Mouse (Mus musculus) adrenal gland, postnatal 10 days (tissue): ENCODE data around the gene Sik1. TPM values are rescaled to one million over a fixed set of nuclear protein-coding genes. Genes with fewer than 3 reads are reported as not detected.
"Not testable (repeated sequence)": the region's sequence is repeated elsewhere in the genome, so short reads cannot be mapped to it uniquely, and the experiment has no call there.

Source experiments
- DNase-seq: peaks from one replicate; pipeline ENCODE4 v3.0.0; 2021; ENCODE audit warnings: mixed read lengths
- long read RNA-seq, 2 experiments: library from polyadenylated mRNA; stranded (forward); transcript quantifications; one replicate each; pipeline ENCODE4 v2.0.0; 2021
- total RNA-seq, 2 experiments: library from RNA; stranded (reverse); gene quantifications; 2 replicates each; pipeline ENCODE4 v1.2.3; 2021

The Sik1 gene
- total RNA-seq, result 100 to 1,000 TPM in 1 of 2 experiments, 10 to 100 TPM in 1; 25.4 to 112 TPM
- long read RNA-seq, experiment 1, full-length matches to known transcripts, result 2 of 9 reads
- long read RNA-seq, experiment 1, partial matches to known transcripts, result 2 of 9 reads
- long read RNA-seq, experiment 1, other reads (novel, unspliced or antisense), result 5 of 9 reads
- long read RNA-seq, experiment 2, partial matches to known transcripts, result 2 of 2 reads
- long read RNA-seq, experiment 2, other reads (novel, unspliced or antisense), result 0 of 2 reads

- DNase-seq, result peak; percentile 99
These were observed at the start of gene Sik1 for GRCm38 (mm10) chr17:31855597-31856518. Gene Sik1, minus strand, starts transcription at chr17:31855804.

DNA sequence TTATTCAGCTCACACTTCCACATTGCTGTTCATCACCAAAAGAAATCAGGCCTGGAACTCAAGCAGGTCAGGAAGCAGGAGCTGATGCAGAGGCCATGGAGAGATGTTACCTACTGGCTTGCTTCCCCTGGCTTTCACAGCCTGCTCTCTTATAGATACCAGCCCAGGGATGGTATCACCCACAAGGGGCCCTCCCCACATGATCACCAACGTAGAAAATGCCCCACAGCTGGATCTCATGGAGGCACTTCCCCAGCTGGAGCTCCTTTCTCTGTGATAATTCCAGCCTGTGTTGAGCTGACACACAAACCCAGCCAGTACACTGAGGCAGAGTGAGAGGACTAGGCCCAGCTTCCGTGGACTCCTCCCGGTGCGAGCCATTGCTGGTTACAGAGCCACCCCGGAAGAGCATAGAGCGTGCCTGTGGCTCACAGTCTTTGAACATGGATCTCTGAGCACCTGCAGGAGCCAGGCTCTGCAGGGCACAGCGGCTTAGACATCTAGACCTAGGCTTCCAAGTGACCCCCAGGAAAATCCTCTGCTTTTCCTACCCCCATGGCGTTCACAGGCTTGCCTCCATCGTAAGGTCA lies 49.7 kb upstream of the Sik1 start:
- DNase-seq, result no peak

DNA sequence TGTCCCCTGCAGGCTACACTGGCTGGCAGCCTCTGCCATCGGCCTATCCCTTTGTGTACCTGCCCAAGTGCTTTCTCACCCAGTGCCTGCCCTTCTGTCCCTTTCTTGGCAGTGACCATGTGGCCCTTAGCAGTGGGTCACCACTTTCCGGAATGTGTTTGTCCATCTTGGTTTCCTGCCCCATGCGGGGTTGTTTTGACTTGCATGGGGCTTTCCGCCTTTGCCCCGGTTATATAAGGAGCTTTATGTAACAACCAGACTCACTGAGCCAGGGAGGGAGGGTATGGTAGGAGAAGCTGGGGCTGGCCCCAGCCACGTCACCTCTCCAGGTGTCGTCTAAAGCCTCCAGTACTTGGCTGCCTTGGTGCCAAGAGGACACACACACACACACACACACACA lies 48.4 kb upstream of the Sik1 start:
- DNase-seq, result no peak

DNA sequence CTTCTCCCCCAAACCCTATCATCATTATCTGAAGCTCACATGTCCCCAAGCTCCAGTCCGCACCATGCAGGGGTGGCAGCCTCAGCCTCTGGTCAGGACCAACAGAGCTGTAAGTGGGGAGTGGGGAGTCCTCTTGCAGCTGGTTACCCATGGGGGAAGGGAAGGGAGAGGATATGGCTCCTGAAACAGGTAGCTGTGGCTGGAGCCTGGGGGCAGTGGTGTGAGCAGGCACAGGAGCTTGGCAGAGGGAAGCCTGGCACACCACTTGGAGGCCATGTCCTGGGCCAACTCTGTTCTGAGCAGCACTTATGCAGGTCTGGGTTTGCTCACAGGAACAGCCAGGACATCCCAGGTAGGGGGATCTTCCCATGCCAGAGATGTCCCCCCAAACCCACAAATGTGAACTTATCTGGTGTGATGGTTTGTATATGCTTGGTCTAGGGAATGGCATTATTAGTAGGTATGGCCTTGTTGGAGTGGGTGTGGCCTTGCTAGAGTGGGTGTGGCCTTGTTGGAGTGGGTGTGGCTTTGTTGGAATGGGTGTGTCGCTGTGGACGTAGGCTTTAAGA lies 47.1 kb upstream of the Sik1 start:
- DNase-seq, result no peak

DNA sequence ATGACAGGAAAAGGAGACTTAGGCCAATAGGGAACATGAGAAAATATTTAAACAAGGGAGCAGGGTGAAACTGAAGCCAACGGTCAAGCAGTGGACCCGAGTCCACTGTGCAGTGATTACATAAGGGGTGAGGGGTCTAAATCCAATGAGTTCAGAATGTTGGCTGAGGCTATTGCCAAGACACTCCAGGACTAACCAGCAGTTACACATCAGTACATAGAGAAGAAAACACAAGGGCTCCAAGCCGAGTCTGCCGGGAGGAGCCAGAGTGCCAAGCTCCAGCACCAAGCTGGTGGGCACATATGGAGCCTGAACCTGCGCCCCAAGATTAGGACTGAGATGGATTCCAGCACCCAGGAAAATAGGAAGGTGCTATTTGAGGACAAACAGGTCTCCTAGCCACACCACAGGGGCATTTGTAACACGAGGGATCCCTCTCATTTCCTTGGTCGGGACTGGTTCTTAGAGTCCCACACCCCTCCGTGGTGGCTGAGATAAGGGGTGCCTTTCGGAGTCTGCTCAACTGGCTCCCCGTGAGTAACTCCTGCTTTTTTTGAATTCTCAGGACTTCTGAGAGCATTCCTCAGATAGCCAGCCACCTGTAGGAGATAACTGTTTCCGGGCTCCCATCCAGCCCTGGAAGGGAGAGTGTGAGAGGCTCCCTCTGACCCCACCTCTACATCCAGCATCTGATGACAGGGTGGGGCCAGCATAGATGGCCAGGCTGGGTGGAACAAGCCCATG lies 46.0 kb upstream of the Sik1 start:
- no peak for DNase-seq

DNA sequence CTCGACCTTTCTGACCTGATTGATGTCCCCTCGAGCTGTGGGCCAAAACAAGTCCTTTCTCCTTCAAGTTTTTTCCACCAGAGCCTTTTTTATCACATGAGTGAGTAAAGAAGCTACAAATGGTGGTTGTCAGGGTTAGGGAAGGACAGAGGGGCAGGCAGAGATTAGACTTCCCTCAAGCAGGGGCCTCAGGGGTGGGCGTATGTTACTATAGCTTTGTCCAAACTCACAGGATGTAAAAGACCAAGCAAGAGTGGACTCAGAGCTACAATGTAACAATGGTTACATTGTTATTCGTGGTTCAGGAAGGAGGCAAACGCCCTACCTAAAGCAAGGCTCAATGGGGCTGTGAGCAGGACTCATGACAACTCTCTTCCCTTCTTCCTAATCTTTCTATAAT lies 43.3 kb upstream of the Sik1 start:
- DNase-seq, result no peak

DNA sequence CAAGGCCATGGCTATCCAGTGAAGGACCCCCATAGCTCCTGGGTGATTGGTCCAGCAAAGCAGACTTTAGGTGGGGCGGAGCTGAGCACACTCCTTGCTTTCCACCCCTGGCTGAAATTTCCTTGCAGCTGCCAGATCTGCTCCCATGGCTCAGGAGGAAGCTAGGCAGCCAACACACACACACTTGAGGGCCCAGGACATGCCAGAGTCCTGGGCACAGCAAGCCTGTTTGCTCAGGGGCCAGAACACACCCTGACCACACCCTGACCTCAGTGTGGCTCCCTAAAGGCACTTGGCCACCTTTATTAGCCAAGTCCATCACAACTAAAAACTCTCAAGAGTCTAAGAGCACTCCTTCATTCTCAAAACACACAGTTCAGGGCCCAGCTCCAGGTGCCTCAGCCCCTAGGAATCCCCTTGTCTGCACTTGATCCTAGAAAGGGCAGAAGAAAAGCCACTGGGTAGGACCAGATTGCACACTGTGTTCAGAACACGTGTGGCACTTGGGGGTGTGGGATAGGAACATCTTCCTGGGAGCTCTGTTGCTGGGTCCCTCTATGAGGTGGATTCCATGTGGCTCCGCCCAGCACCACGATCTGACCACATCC lies 41.7 kb upstream of the Sik1 start:
- peak; percentile 47 for DNase-seq

- DNase-seq, result no peak
These were observed 41.1 kb upstream of the Sik1 start for GRCm38 (mm10) chr17:31896751-31897150.

DNA sequence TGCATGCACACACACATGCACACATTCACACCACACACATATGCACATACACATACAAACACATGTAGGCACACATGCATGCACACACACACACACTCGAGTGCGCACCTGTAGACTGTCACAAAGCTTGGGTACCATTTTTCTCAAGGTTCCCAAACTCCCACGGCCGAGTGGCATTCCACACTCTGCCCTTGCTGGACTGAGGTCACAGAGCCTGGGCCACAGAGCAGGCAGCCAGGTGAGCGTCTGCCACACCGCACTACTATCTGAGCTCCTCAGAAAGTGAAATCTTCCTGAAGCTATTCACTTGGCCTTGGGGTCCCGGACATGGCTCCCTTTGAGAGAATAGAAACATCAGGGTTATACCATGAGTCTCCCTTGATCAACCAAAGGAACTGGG lies 40.7 kb upstream of the Sik1 start:
- DNase-seq, result no peak

DNA sequence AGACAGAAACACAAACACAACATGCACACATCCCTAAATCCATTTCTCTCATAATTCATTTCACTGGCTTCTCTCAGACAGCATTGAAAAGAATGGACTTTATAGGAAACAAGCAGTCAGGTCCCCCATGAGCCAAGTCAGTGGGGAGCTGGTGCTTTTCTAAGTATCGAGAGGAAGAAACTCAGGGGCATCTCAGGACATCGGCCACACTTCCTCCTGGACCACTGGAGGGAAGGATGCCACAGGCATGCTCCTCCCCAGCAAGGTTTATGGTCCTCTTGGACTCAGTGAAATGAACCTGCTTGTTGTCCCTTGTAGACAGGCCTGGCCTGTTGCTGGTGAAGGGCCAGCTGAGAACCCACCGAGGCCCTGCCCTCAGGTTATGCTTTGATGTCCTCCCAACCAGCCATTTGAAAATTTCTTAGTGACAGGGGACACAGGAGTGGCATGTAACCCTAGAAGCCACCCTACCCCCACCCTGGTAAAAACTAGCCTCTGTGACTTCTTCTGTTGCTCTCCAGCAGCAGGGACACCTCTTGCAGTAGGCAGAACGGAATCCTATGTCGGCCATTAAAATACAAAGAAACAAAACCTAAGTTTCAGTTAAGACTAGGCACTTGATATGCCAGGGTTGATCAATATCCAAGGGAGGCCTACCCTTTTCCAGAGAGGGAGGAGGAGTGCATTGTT lies 37.9 kb upstream of the Sik1 start:
- DNase-seq, result no peak

DNA sequence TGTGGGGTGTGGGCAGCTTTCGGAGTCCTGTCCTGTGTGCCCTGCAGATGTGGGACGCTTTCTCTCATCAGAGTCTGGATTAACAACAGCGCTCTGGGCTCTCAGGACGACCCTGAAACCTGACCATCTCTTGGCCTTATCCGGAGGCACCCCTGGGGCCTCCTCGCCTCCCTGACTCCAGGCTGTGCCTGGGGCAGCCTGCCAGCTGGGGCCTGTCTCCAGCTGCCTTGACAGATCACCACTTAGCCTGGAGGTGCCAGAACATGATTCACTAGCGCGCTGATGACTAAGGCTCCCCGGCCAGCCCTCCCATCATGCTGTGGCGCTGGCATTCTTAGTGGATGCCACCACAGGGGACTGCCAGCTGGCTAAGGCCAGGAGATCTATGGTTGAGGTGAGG lies 37.1 kb upstream of the Sik1 start:
- peak; percentile 91 for DNase-seq

- no peak for DNase-seq
These were observed 36.3 kb upstream of the Sik1 start for GRCm38 (mm10) chr17:31891858-31892257.

DNA sequence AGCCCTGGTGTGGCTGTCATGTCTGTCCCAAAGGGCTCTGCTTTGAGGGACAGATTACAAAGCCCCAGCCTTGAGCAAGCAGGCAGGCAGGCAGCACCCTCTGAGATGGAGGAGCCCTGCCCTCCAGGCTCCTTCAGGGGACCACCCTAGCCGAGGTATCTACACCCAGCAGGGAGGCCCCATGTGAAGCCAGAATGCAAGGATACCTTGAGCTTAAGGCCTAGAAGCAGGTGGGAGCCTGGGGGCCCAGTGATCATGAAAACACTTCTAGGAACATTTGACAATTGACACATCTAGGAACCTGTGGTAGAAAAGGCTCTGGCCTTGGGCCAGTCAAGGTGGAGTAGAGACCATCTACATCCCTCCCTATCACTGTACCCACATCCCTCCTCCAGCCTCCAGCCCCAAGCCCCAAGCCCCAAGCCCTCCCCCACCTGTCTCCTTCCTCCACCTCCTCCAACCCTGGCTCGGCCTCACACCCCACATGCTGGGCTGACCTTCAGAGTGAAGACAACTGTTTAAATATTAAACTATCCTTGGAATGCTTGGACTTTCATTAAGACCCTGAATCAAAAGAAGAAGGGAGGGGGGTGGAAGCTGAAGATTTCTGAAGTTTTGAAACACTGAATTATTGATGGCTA lies 34.8 kb upstream of the Sik1 start:
- DNase-seq, result no peak

- no peak for DNase-seq
These were observed 34.0 kb upstream of the Sik1 start for GRCm38 (mm10) chr17:31889446-31890201.

GRCm38 (mm10) chr17:31888540-31888939 lies 32.9 kb upstream of the Sik1 start:
- no peak for DNase-seq

- DNase-seq, result not testable (repeated sequence)
These were observed 29.1 kb upstream of the Sik1 start for GRCm38 (mm10) chr17:31884676-31885075.

GRCm38 (mm10) chr17:31879406-31879805 lies 23.8 kb upstream of the Sik1 start:
- no peak for DNase-seq

- no peak for DNase-seq
These were observed 22.1 kb upstream of the Sik1 start for GRCm38 (mm10) chr17:31877650-31878141.

GRCm38 (mm10) chr17:31877181-31877581 lies 21.6 kb upstream of the Sik1 start:
- no peak for DNase-seq

DNA sequence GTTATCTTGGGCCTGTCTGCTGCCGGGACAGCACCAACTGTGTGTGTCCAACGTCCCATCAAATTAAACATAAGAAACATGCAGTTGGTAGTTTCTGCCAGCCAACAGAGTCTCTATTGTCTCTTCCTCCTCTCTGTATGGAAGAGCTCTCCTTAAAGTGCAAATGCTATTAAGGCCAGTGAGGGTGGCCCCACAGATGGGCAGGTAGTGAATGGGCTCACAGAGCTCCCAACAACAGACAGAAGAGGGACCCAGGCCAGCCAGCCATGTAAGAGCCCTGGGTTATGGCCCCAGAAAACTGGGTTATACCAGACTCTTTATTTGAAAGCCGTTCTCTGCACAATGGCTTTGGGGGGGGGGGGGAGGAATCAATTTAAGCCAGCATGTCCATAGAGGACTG lies 21.2 kb upstream of the Sik1 start:
- DNase-seq, result no peak
